Mouse (Mus musculus) liver, embryonic 14.5 days (tissue): ENCODE results near the gene Marcksl1. TPM values are rescaled to one million over a fixed set of nuclear protein-coding genes. Genes with fewer than 3 reads are reported as not detected.

Source experiments
- ATAC-seq: fragments of 200-750 bp; cut with Nextera tagmentation; 2 replicates; pipeline ENCODE4 v1.8.0; 2017; ENCODE audit warnings: moderate number of reproducible peaks, mild to moderate bottlenecking, moderate library complexity; ENCODE audit not compliant: insufficient read depth
- DNase-seq, 3 experiments: peaks; one replicate each; pipeline ENCODE4 v3.0.0-alpha.2; 2012 to 2013; ENCODE audit warnings: low read depth in 3 of 3, low spot score in 3 of 3
- H3K27ac ChIP-seq: fragments of 300-500 bp; sonication (generic); 2 replicates; pipeline ENCODE4 v1.5.1; 2014; ENCODE audit warnings: moderate library complexity, mild to moderate bottlenecking, control low read depth, inconsistent platforms
- H3K27me3 ChIP-seq: fragments of 300-500 bp; sonication (generic); 2 replicates; pipeline ENCODE4 v1.6.1; 2014; ENCODE audit warnings: mild to moderate bottlenecking, low read length, moderate library complexity; ENCODE audit not compliant: control insufficient read depth, insufficient read depth
- H3K36me3 ChIP-seq: fragments of 300-500 bp; sonication (generic); replicated peaks from 2 replicates; pipeline ENCODE4 v1.6.1; 2014; ENCODE audit warnings: low read depth; ENCODE audit not compliant: control insufficient read depth, insufficient read depth
- H3K4me1 ChIP-seq, 2 experiments: fragments of 200-500 bp in 1 of 2; fragments of 300-500 bp in 1 of 2; sonication (generic) in 1 of 2; replicated peaks; 2 replicates each; pipeline ENCODE4 v1.6.1; 2012 to 2014; ENCODE audit warnings: antibody characterized with exemption in 1 of 2, inconsistent platforms in 1 of 2, low read length in 1 of 2; ENCODE audit not compliant: control insufficient read depth in 2 of 2, insufficient read depth in 2 of 2
- H3K4me2 ChIP-seq: fragments of 300-500 bp; sonication (generic); 2 replicates; pipeline ENCODE4 v1.6.1; 2014; ENCODE audit warnings: low read depth, mild to moderate bottlenecking, control low read depth, moderate library complexity
- H3K4me3 ChIP-seq, 2 experiments: fragments of 200-500 bp in 1 of 2; fragments of 300-500 bp in 1 of 2; sonication (generic) in 1 of 2; 2 replicates each; pipeline ENCODE4 v1.5.1; 2012 to 2014; ENCODE audit warnings: low read depth in 2 of 2, low read length in 2 of 2, mild to moderate bottlenecking in 2 of 2, control low read depth in 1 of 2, inconsistent platforms in 1 of 2, moderate library complexity in 1 of 2; ENCODE audit not compliant: insufficient read depth in 1 of 2
- H3K9ac ChIP-seq: fragments of 300-500 bp; sonication (generic); replicated peaks from 2 replicates; pipeline ENCODE4 v1.6.1; 2014; ENCODE audit warnings: mild to moderate bottlenecking, control low read depth, moderate library complexity
- H3K9me3 ChIP-seq: fragments of 300-500 bp; sonication (generic); 2 replicates; pipeline ENCODE4 v1.6.1; 2016; ENCODE audit warnings: low read length, mixed read lengths; ENCODE audit not compliant: control insufficient read depth
- CTCF ChIP-seq: IDR thresholded peaks from 2 replicates; pipeline ENCODE4 v1.5.1; 2016; ENCODE audit warnings: antibody characterized with exemption, low read depth, control low read depth
- EP300 ChIP-seq: IDR thresholded peaks from 2 replicates; pipeline ENCODE4 v1.6.1; 2016; ENCODE audit warnings: antibody characterized with exemption, low read depth
- WGBS: fragments of 180-500 bp; shearing (Covaris S2); extraction: QIAGEN DNeasy Blood & Tissue Kit; methylation state at CpG from one replicate; pipeline ENCODE4 v1.1.7; 2014; ENCODE audit not compliant: insufficient replicate concordance; 5-methylcytosine and 5-hydroxymethylcytosine counted together
- polyA plus RNA-seq, 2 experiments: library from polyadenylated mRNA; depleted of rRNA in 1 of 2; stranded (reverse) in 1 of 2; unstranded in 1 of 2; fragments of >200 nt; fragmentation: Nextera tagmentation in 1 of 2; extraction: Ambion mirVana in 1 of 2; gene quantifications; 2 replicates each; pipeline versions ENCODE4 v1.2.1 to v1.2.3; 2012 to 2014

The Marcksl1 gene
- polyA plus RNA-seq, 2 experiments: 34.8 to 38.2 TPM

DNA sequence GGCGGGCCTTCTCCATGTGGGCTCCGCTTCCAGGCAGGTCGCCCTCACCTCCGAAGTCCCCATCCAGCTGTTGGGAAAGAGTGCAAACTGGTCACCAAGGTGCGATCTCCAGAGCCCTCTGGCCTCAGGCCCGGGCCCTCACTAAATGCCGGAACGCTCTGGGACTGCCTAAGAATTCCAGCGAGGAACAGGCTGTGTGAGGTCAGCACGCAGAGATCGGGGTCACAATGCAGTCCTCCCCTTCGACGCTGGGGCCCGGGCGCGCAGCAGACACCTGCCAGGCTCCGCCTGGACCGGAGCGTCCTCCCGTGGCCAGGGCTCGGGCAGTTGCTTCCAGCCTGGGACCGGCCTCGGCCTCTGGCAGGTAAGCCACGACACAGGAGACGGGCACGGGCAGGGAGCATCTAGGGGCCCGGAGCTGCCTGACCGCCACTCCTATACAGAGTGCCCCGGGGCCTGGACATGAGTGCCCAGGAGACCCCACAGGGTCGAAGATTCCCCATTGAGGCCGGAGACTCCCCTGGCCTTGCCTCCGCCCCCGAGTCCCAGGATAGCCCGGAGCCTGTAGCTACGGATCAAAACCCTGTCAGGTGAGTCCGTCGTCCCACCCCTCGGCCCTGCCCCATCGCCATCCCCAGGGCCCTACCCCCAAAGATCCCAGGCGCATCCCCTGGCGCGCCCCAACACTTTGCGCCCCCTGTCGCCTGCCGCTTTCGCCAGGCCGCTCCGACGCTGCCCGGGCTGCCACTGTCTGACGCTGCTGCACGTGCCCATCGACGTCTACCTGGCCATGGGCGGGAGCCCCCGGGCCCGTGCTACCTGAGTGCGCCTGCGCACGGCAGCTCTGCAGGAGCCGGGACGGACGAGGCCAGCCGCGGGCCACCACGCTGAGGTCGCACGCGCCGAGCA lies 22.2 kb upstream of the Marcksl1 start, which contains the start of the genes Tssk3 and Fam229a:
TSS of gene Tssk3 (minus strand) at position 51 of the 909 bp plus-strand sequence.
TSS of gene Fam229a (plus strand) at position 219 of the 909 bp plus-strand sequence.
- DNase-seq: no peak
- H3K4me2 ChIP-seq: peak within 1 kb of the TSS; percentile 30
- TF ChIP-seq EP300 (no peak), CTCF (0 out of 2 replicates have a peak, but pooled peaks have one; percentile 28)
- H3K4me3 ChIP-seq: 0 out of 4 replicates have a peak within 1 kb of the TSS, but pooled peaks of 1 of the 2 experiments have one; percentile 8
- no peak within 1 kb of the TSS for H3K9ac ChIP-seq
- H3K27ac ChIP-seq: no peak within 1 kb of the TSS
- 12% methylated on average over 70 of the region's 70 CpGs for WGBS
- ATAC-seq: no peak
- H3K27me3 ChIP-seq: peaks cover 24% of the 10 kb centered on the region
- H3K36me3 ChIP-seq: peaks cover 26% of the 10 kb centered on the region
- H3K9me3 ChIP-seq: no peaks in the 10 kb centered on the region
- H3K4me1 ChIP-seq: peaks cover 0 to 4% of the 10 kb centered on the region in 2 experiments; a peak in 2 of 4 replicates

DNA sequence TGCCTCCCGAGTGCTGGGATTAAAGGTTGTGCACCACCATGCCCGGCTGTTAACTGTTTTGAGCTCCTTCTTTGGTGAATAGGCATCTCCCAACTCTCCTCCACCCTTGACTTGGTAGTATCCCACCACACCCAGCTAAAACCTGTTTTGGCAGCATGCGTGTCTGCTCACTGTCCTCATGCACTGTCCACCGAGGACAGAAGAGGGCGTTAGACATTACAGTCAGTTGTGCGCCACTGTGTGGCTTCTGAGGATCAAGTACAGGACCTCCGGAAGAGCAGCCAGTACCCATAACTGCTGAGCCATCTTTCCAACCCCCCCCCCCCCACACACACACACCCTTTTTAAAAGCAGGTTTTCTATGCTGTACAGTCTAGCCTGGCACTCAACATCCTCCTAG lies 18.7 kb upstream of the Marcksl1 start:
- Histone ChIP-seq H3K9me3 (no peaks in the 10 kb centered on the region), H3K4me3 (no peak overlapping the region), H3K9ac (no peak overlapping the region), H3K36me3 (no peaks in the 10 kb centered on the region; the same call in 1 of the 2 replicates), H3K27ac (no peak overlapping the region), H3K27me3 (peaks cover 24% of the 10 kb centered on the region), H3K4me1 (peaks cover 0 to 11% of the 10 kb centered on the region in 2 experiments; a peak in 2 of 4 replicates), H3K4me2 (no peak overlapping the region)
- 56% methylated on average over 7 of the region's 7 CpGs for WGBS
- DNase-seq (no peak), ATAC-seq (no peak)
- TF ChIP-seq EP300: no peak
- peak; percentile 46 for TF ChIP-seq CTCF

DNA sequence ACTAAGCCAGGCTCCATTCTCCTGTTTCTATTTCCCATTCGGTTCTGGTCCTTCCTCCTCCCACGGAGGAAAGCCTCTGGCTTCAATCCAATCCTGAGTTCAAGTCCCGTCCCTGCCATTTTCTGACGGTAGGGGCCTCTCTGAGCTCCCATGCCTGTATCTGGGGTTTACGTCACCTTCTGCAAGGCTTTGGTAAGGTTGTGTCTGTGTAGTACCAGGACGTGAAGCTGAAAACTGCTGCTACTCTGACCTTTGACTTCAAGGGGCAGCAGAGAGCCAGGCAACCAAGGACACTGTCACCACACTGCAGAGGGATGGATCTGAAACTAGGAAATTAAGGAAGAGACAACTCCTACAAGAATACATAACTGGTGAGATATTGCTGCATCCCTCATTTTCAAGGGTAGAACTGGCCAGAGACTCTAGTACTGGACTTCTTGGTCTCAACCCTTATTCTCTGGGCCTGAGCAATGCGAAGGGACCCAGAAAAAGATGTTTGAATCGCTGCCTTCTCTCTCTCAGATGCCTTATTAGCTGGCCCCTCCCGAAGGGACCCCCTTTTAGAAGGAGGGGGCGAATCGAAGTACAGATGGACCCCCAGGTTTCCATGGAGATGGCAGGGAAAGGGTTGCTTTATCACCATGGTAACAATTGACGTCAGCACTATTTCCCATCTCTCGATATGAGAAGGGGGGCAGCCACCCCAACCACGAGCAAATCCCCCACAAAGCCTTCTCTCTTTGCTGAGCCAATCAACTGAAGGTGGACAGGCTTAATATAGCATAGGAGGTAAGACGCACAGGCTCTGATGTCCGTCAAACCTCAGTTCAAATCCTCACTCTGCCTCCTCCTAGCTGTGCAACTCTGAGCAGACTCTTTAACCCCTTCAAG lies 17.5 kb upstream of the Marcksl1 start:
- Histone ChIP-seq H3K36me3 (no peaks in the 10 kb centered on the region), H3K27ac (no peak overlapping the region), H3K4me2 (no peak overlapping the region), H3K4me3 (no peak overlapping the region), H3K27me3 (peaks cover 18% of the 10 kb centered on the region), H3K9me3 (no peaks in the 10 kb centered on the region), H3K4me1 (peaks cover 0 to 16% of the 10 kb centered on the region in 2 experiments; a peak in 2 of 4 replicates), H3K9ac (no peak overlapping the region)
- DNase-seq (peak in 1 of 3 experiments; percentile 37), ATAC-seq (no peak)
- 16% methylated on average over 16 of the region's 16 CpGs for WGBS
- TF ChIP-seq CTCF (peak; percentile 55), EP300 (no peak)

DNA sequence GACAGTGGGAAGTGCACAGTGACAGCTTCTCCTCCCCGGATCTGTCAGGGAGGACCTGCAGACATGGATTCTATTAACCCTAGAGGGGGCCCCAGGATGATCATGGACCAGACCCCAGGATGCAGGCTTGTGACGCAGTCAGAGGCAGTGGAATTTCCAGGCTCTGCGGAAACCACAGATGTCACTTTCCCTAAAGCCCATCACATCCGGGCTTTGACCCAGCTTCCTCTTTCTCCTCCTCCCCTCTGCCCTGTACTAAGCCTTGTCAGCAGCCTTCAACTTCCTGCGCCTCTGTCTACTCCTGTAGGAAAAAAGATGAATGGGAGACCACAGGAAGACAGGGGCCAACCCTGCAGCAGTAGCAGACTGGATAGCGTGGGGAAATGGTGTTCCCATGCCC lies 16.8 kb upstream of the Marcksl1 start:
- TF ChIP-seq CTCF: no peak
- no peak for TF ChIP-seq EP300
- no peak overlapping the region for H3K27ac ChIP-seq
- 8% methylated on average over 6 of the region's 6 CpGs for WGBS
- no peaks in the 10 kb centered on the region for H3K36me3 ChIP-seq
- peaks cover 0 to 16% of the 10 kb centered on the region in 2 experiments; a peak in 3 of 4 replicates for H3K4me1 ChIP-seq
- DNase-seq: peak in 1 of 3 experiments; percentile 32
- H3K4me2 ChIP-seq: no peak overlapping the region
- H3K9me3 ChIP-seq: no peaks in the 10 kb centered on the region
- H3K27me3 ChIP-seq: peaks cover 11% of the 10 kb centered on the region
- H3K4me3 ChIP-seq: no peak overlapping the region
- no peak overlapping the region for H3K9ac ChIP-seq
- ATAC-seq: peak; percentile 21; the same call in 1 of the 2 replicates
